Mouse (Mus musculus) testis, adult 2 months (tissue): ENCODE measurements around the gene Mast4.

ENCODE experiments used
- CTCF ChIP-seq: fragments of 200-500 bp; IDR thresholded peaks from 2 replicates; pipeline ENCODE4 v1.5.1; 2012; ENCODE audit warnings: low read depth, mild to moderate bottlenecking, inconsistent platforms, low read length, moderate library complexity; ENCODE audit not compliant: control insufficient read depth, insufficient read depth, insufficient replicate concordance
- POLR2A ChIP-seq: fragments of 200-500 bp; IDR thresholded peaks from 2 replicates; pipeline ENCODE4 v1.6.1; 2012; ENCODE audit warnings: low read depth, mild to moderate bottlenecking, inconsistent platforms, low read length, moderate library complexity; ENCODE audit not compliant: control insufficient read depth

DNA sequence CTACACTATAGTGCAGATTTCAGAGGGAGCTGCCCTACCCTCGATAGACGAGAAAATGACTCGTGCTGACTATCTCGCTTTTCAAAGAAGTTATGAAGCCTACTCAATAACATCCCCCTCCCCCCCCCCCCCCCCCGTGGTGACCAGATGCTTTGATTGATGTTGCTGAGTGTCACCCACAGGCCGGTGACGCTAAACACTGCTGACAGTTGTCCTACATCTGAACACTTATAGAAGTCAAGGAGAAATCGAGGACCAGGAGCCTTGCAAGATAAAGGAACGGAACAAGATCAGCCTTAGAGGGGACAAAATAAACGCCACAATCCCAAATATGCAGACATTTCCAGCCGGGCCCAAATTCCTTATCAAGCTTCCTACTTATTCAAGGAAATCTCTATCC is 183.1 kb downstream of the Mast4 start:
- TF ChIP-seq CTCF (no peak), POLR2A (no peak)
